Mouse (Mus musculus) stomach, postnatal 0 days (tissue): ENCODE data around the gene Enox1.

Experiments
- CTCF ChIP-seq: IDR thresholded peaks from 2 replicates; pipeline ENCODE4 v1.5.1; 2016; ENCODE audit warnings: antibody characterized with exemption, low read depth, mild to moderate bottlenecking, moderate library complexity
- EP300 ChIP-seq: optimal IDR thresholded peaks from 2 replicates; pipeline ENCODE3; 2016; ENCODE audit warnings: antibody characterized with exemption

GRCm38 (mm10) chr14:77707279-77707678 lies 550.7 kb downstream of the Enox1 start:
- TF ChIP-seq CTCF (no peak), EP300 (no peak)
